Mouse (Mus musculus) left cerebral cortex, postnatal 25 days (tissue): ENCODE data around the gene Slc9a4. TPM values are rescaled to one million over a fixed set of nuclear protein-coding genes. Genes with fewer than 3 reads are reported as not detected.
A peak's percentile ranks its signal among the peaks of the same experiment; 100 is the strongest.
"Not testable (repeated sequence)": the region's sequence is repeated elsewhere in the genome, so short reads cannot be mapped to it uniquely, and the experiment has no call there.

Experiments used
- DNase-seq, 2 experiments: peaks; one replicate each; pipeline ENCODE4 v3.0.0; 2022; ENCODE audit warnings: low spot score in 2 of 2, mixed read lengths in 1 of 2
- intact Hi-C: fragments of 180-260 bp; cut with DNase I; formaldehyde crosslinking; loops from one replicate; pipeline ENCODE4 v1.15.1; 2025
- total RNA-seq, 2 experiments: library from RNA; stranded (reverse); gene quantifications; 2 replicates each; pipeline ENCODE4 v1.2.3; 2021

Slc9a4 gene
- total RNA-seq, 2 experiments from 2014 or later: 0.89 to 1.1 TPM

- DNase-seq: no peak
- intact Hi-C loops: no loop called here
Measured at GRCm38 (mm10) chr1:40632407-40633062, 52.7 kb downstream of the Slc9a4 start.

GRCm38 (mm10) chr1:40634608-40635007 lies 54.7 kb downstream of the Slc9a4 start:
- DNase-seq: no peak
- intact Hi-C loops: no loop called here

- intact Hi-C loops: no loop called here
Measured at GRCm38 (mm10) chr1:40648234-40648633, 68.4 kb downstream of the Slc9a4 start.

GRCm38 (mm10) chr1:40650803-40651497 lies 71.1 kb downstream of the Slc9a4 start:
- intact Hi-C loops: loop anchor here (5.0 kb wide), 1 partner anchor 534 kb away; no protein-coding TSS in a partner anchor
- no peak for DNase-seq

More at GRCm38 (mm10) chr1:40648234-40648633, 68.4 kb downstream of the Slc9a4 start:
- DNase-seq: no peak

- intact Hi-C loops: loop anchor here (5.0 kb wide), 1 partner anchor 275 kb away; no protein-coding TSS in a partner anchor
- no peak for DNase-seq
Measured at GRCm38 (mm10) chr1:40657035-40657434, 77.2 kb downstream of the Slc9a4 start.

- peak; percentile 75 to 76 for DNase-seq
- intact Hi-C loops: loop anchor here (1.0 to 5.0 kb wide), 2 partner anchors 80 to 276 kb away; no protein-coding TSS in a partner anchor
Measured at GRCm38 (mm10) chr1:40657978-40658496, 78.2 kb downstream of the Slc9a4 start.

GRCm38 (mm10) chr1:40659017-40659416 lies 79.1 kb downstream of the Slc9a4 start:
- no peak for DNase-seq
- intact Hi-C loops: loop anchor here (5.0 kb wide), 1 partner anchor 277 kb away; no protein-coding TSS in a partner anchor

GRCm38 (mm10) chr1:40659496-40659895 lies 79.6 kb downstream of the Slc9a4 start:
- no peak for DNase-seq
- intact Hi-C loops: loop anchor here (5.0 kb wide), 1 partner anchor 277 kb away; no protein-coding TSS in a partner anchor

- no peak for DNase-seq
- intact Hi-C loops: no loop called here
Measured at GRCm38 (mm10) chr1:40660838-40661237, 81.0 kb downstream of the Slc9a4 start.

- intact Hi-C loops: no loop called here
Measured at GRCm38 (mm10) chr1:40665401-40666370, 85.8 kb downstream of the Slc9a4 start.

GRCm38 (mm10) chr1:40667442-40667841 lies 87.6 kb downstream of the Slc9a4 start:
- DNase-seq, intact Hi-C loops: not testable (repeated sequence)

More at GRCm38 (mm10) chr1:40665401-40666370, 85.8 kb downstream of the Slc9a4 start:
- DNase-seq: no peak

- intact Hi-C loops: no loop called here
- DNase-seq: no peak
Measured at GRCm38 (mm10) chr1:40670025-40670424, 90.1 kb downstream of the Slc9a4 start.

GRCm38 (mm10) chr1:40671490-40671889 lies 91.6 kb downstream of the Slc9a4 start:
- DNase-seq: no peak
- intact Hi-C loops: no loop called here

GRCm38 (mm10) chr1:40677306-40677705 lies 97.4 kb downstream of the Slc9a4 start:
- no peak for DNase-seq
- intact Hi-C loops: no loop called here

Other genes starting within 250 kb of the Slc9a4 start
- gene Il1rl1, start 150.5 kb upstream of the Slc9a4 start, total RNA-seq: under 1 TPM; 0.14 to 0.18 TPM
- not detected for gene Il18r1, start 114.5 kb upstream of the Slc9a4 start, total RNA-seq
- not detected for gene Il18rap, start 64.7 kb upstream of the Slc9a4 start, total RNA-seq
- 1 to 10 TPM; 3.3 to 3.4 TPM for gene Slc9a2, start 100.5 kb downstream of the Slc9a4 start, total RNA-seq
- 1 to 10 TPM; 3.6 to 4.3 TPM for gene Mfsd9, start 210.6 kb downstream of the Slc9a4 start, total RNA-seq
- under 1 TPM in 1 of 2 experiments, not detected in 1; 0.25 TPM for gene Tmem182, start 225.5 kb downstream of the Slc9a4 start, total RNA-seq